Comparison of ENCODE assay signal across 8 mouse cellular contexts in the genomic region with DNA sequence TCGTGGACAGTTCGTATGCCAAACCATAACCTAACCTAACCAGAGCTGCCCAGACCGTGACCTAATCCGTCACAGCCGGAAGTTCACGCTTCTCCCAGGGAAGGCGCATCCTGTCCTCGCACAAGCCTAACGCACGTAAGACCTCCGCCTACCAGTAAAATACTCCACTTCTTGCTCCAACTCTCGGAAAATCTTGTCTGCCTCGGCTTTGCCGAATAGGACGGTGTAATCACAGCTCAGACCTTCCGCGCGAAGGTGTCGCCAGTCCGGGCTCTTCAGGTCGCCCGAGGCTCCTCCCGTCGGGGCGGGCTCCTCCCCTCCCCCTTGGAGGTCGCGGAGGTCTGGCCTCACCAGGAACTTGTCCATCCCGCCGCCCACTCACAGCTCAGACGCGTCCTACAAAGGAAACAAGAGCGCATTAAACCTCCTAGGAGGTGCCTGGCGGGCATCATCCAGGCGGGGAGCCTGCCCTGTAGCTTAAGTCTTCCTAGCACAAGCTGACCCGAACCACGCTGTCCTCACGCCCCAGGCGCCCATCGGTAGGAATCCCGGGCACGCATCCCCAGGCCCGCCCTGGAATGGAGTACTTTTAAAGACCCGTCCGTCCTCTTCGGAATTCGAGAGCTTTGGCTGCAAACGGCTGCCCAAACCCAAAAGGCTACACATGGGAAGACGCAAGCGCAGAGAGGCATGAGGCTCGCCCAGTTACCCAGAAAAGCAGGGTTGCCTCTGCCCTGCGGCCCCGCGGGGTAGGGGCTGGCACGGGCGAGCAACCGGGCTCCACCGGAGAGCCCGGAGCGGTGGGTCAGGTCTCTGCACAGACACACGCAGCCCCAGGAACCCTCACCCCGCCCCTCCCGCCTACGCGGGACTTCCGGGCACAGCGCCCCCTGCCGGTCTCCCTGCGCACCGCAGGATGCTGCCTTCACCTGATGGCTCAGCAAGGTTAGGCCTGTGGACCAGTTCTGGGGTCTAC. TPM values are rescaled to one million over a fixed set of nuclear protein-coding genes. Genes with fewer than 3 reads are reported as not detected.
DNase-seq lines count a peak whose midpoint lies in the region; ATAC-seq lines count a peak whose summit lies in the region.

A gene (minus strand): TSS at position 845 of the 976 bp plus-strand sequence.

- peaks cover 17% of the 10 kb centered on the region for H3K4me1 ChIP-seq in embryonic facial prominence, embryonic 12.5 days
- H3K4me1 ChIP-seq in limb, embryonic 12.5 days (replicated peaks): peaks cover 22% of the 10 kb centered on the region
- no peaks in the 10 kb centered on the region for H3K4me1 ChIP-seq in midbrain, embryonic 14.5 days (ENCODE audit: control insufficient read depth, insufficient read depth, low read length)

- DNase-seq in 3134 (ENCODE audit: extremely low read depth, insufficient read length, low spot score): peak; percentile 79
- DNase-seq in adrenal gland, postnatal 25 days: peak; percentile 90
- DNase-seq in heart, adult 11 months: peak; percentile 98
- peak; percentile 69 for DNase-seq in kidney, adult 11 months
- DNase-seq in midbrain, embryonic 14.5 days: peak; percentile 93
- DNase-seq in spleen, postnatal 10 days (ENCODE audit: low spot score in 2 of 2): peak; percentile 87 to 89

- peaks cover 31% of the 10 kb centered on the region for H3K36me3 ChIP-seq in embryonic facial prominence, embryonic 12.5 days
- peaks cover 37% of the 10 kb centered on the region for H3K36me3 ChIP-seq in limb, embryonic 12.5 days
- peaks cover 24% of the 10 kb centered on the region for H3K36me3 ChIP-seq in midbrain, embryonic 14.5 days (ENCODE audit: control insufficient read depth, insufficient read depth, low read length)

- peak within 1 kb of the TSS; percentile 85 for H3K27ac ChIP-seq in embryonic facial prominence, embryonic 12.5 days
- peak within 1 kb of the TSS; percentile 94 for H3K27ac ChIP-seq in limb, embryonic 12.5 days
- peak within 1 kb of the TSS; percentile 83 for H3K27ac ChIP-seq in midbrain, embryonic 14.5 days (replicated peaks; ENCODE audit: low read depth, low read length)

- H3K27me3 ChIP-seq in embryonic facial prominence, embryonic 12.5 days: no peaks in the 10 kb centered on the region
- no peaks in the 10 kb centered on the region for H3K27me3 ChIP-seq in limb, embryonic 12.5 days
- no peaks in the 10 kb centered on the region for H3K27me3 ChIP-seq in midbrain, embryonic 14.5 days (ENCODE audit: control insufficient read depth, insufficient read depth, low read length)

- under 1% methylated on average over 69 of the region's 69 CpGs for WGBS in embryonic facial prominence, embryonic 12.5 days
- under 1% methylated on average over 69 of the region's 69 CpGs for WGBS in limb, embryonic 12.5 days
- under 1% methylated on average over 69 of the region's 69 CpGs for WGBS in midbrain, embryonic 14.5 days

- peak within 1 kb of the TSS; percentile 51 for H3K4me3 ChIP-seq in embryonic facial prominence, embryonic 12.5 days
- peak within 1 kb of the TSS; percentile 66 for H3K4me3 ChIP-seq in limb, embryonic 12.5 days (replicated peaks)
- H3K4me3 ChIP-seq in midbrain, embryonic 14.5 days (replicated peaks; ENCODE audit: low read depth, low read length): peak within 1 kb of the TSS; percentile 58

- ATAC-seq in embryonic facial prominence, embryonic 12.5 days (ENCODE audit: insufficient number of reproducible peaks, insufficient read depth, low FRiP score, low TSS enrichment): no peak
- peak; percentile 2; the same call in 1 of the 2 replicates for ATAC-seq in limb, embryonic 12.5 days (ENCODE audit: insufficient number of reproducible peaks, insufficient read depth, low FRiP score, low TSS enrichment, low read depth)
- ATAC-seq in midbrain, embryonic 14.5 days (ENCODE audit: low FRiP score, low TSS enrichment): peak; percentile 44; the same call in 1 of the 2 replicates

- peak within 1 kb of the TSS; percentile 76 for H3K4me2 ChIP-seq in embryonic facial prominence, embryonic 12.5 days (replicated peaks)
- peak within 1 kb of the TSS; percentile 94 for H3K4me2 ChIP-seq in limb, embryonic 12.5 days
- H3K4me2 ChIP-seq in midbrain, embryonic 14.5 days (ENCODE audit: low read length): peak within 1 kb of the TSS; percentile 98

- peak within 1 kb of the TSS; percentile 61 for H3K9ac ChIP-seq in embryonic facial prominence, embryonic 12.5 days
- H3K9ac ChIP-seq in limb, embryonic 12.5 days (replicated peaks): peak within 1 kb of the TSS; percentile 74
- peak within 1 kb of the TSS; percentile 55 for H3K9ac ChIP-seq in midbrain, embryonic 14.5 days (replicated peaks; ENCODE audit: low read length)

- no peaks in the 10 kb centered on the region for H3K9me3 ChIP-seq in embryonic facial prominence, embryonic 12.5 days
- no peaks in the 10 kb centered on the region for H3K9me3 ChIP-seq in limb, embryonic 12.5 days
- H3K9me3 ChIP-seq in midbrain, embryonic 14.5 days (ENCODE audit: control insufficient read depth, low read length): no peaks in the 10 kb centered on the region

RNA-seq across cellular contexts. Expression of the gene that starts here (rescaled TPM):
- 12.0 and 12.1 TPM in 2 replicates for total RNA-seq in adrenal gland, postnatal 25 days (2021)
- 14.6 and 14.7 TPM in 2 replicates for polyA plus RNA-seq in embryonic facial prominence, embryonic 12.5 days (2016; fragmentation: Nextera tagmentation; extraction: Ambion mirVana)
- polyA plus RNA-seq in limb, embryonic 12.5 days (2016; fragmentation: Nextera tagmentation; extraction: Ambion mirVana): 13.8 and 16.1 TPM in 2 replicates
- polyA plus RNA-seq in midbrain, embryonic 14.5 days (2014; fragmentation: Nextera tagmentation; extraction: Ambion mirVana): 5.2 and 5.3 TPM in 2 replicates
